Mouse (Mus musculus) myocyte (in vitro differentiated cells): Measurements from ENCODE around the gene Ubald1. TPM values are rescaled to one million over a fixed set of nuclear protein-coding genes. Genes with fewer than 3 reads are reported as not detected.
A peak's percentile ranks its signal among the peaks of the same experiment; 100 is the strongest.

ENCODE experiments used
- H3K27me3 ChIP-seq: one replicate; pipeline ENCODE4 v1.6.1; 2011; ENCODE audit not compliant: control insufficient read depth, insufficient read depth, insufficient read length
- H3K36me3 ChIP-seq: one replicate; pipeline ENCODE4 v1.6.1; 2011; ENCODE audit not compliant: control insufficient read depth, insufficient read depth
- H3K4me2 ChIP-seq: one replicate; pipeline ENCODE4 v1.6.1; 2011; ENCODE audit warnings: low read depth, control low read depth
- H3K4me3 ChIP-seq: one replicate; pipeline ENCODE4 v1.5.1; 2011; ENCODE audit warnings: mild to moderate bottlenecking, control low read depth, moderate library complexity
- H3K79me2 ChIP-seq: one replicate; pipeline ENCODE4 v1.6.1; 2011; ENCODE audit not compliant: control insufficient read depth, insufficient read depth
- H3ac ChIP-seq: one replicate; pipeline ENCODE4 v1.6.1; 2011; ENCODE audit not compliant: control insufficient read depth, insufficient read length
- CEBPB ChIP-seq: IDR thresholded peaks from 2 replicates; pipeline ENCODE4 v1.6.1; 2011; ENCODE audit warnings: mild to moderate bottlenecking, moderate library complexity; ENCODE audit not compliant: poor library complexity, insufficient read depth, severe bottlenecking
- E2F4 ChIP-seq: IDR thresholded peaks from one replicate; pipeline ENCODE4 v1.6.1; 2011; ENCODE audit warnings: mild to moderate bottlenecking, control low read depth, moderate library complexity; ENCODE audit not compliant: insufficient read depth
- MAX ChIP-seq: IDR thresholded peaks from one replicate; pipeline ENCODE4 v1.6.1; 2011; ENCODE audit warnings: low read depth, mild to moderate bottlenecking, control low read depth
- MYOD1 ChIP-seq, 3 experiments: IDR thresholded peaks; one replicate each; pipeline ENCODE4 v1.6.1; 2011; ENCODE audit warnings: control low read depth in 2 of 3, low read depth in 2 of 3, mild to moderate bottlenecking in 2 of 3, moderate library complexity in 1 of 3; ENCODE audit not compliant: insufficient read length in 2 of 3, control insufficient read depth in 1 of 3
- MYOG ChIP-seq, 3 experiments: IDR thresholded peaks; one replicate each; pipeline ENCODE4 v1.6.1; 2011; ENCODE audit warnings: control low read depth in 2 of 3, low read depth in 2 of 3, mild to moderate bottlenecking in 2 of 3; ENCODE audit not compliant: insufficient read length in 2 of 3, control insufficient read depth in 1 of 3, insufficient read depth in 1 of 3
- POLR2A ChIP-seq: IDR thresholded peaks from one replicate; pipeline ENCODE4 v1.6.1; 2011; ENCODE audit warnings: low read depth, mild to moderate bottlenecking, control low read depth, moderate library complexity; ENCODE audit not compliant: insufficient read length
- POLR2AphosphoS2 ChIP-seq: IDR thresholded peaks from one replicate; pipeline ENCODE4 v1.6.1; 2011; ENCODE audit warnings: low read depth, control low read depth; ENCODE audit not compliant: insufficient read length
- REST ChIP-seq: IDR thresholded peaks from one replicate; pipeline ENCODE4 v1.6.1; 2011; ENCODE audit warnings: mild to moderate bottlenecking, control low read depth, moderate library complexity; ENCODE audit not compliant: insufficient read depth, insufficient read length
- SRF ChIP-seq: IDR thresholded peaks from one replicate; pipeline ENCODE4 v1.6.1; 2011; ENCODE audit warnings: low read depth; ENCODE audit not compliant: control insufficient read depth, insufficient read length
- TCF12 ChIP-seq: IDR thresholded peaks from one replicate; pipeline ENCODE4 v1.6.1; 2011; ENCODE audit warnings: mild to moderate bottlenecking, control low read depth; ENCODE audit not compliant: poor library complexity, insufficient read depth, severe bottlenecking
- TCF3 ChIP-seq: IDR thresholded peaks from one replicate; pipeline ENCODE4 v1.6.1; 2011; ENCODE audit warnings: low read depth, control low read depth; ENCODE audit not compliant: insufficient read length
- USF1 ChIP-seq: IDR thresholded peaks from one replicate; pipeline ENCODE4 v1.6.1; 2011; ENCODE audit warnings: low read depth, mild to moderate bottlenecking, control low read depth, moderate library complexity
- polyA plus RNA-seq: library from polyadenylated mRNA; unstranded; fragments of >200 nt; fragmentation: generic; extraction: Trizol; gene quantifications from one replicate; pipeline ENCODE4 v1.2.1, GENCODE M21; 2012; ENCODE audit warnings: missing spikeins

The Ubald1 gene
- polyA plus RNA-seq, 1 experiment = 79.5 TPM

DNA sequence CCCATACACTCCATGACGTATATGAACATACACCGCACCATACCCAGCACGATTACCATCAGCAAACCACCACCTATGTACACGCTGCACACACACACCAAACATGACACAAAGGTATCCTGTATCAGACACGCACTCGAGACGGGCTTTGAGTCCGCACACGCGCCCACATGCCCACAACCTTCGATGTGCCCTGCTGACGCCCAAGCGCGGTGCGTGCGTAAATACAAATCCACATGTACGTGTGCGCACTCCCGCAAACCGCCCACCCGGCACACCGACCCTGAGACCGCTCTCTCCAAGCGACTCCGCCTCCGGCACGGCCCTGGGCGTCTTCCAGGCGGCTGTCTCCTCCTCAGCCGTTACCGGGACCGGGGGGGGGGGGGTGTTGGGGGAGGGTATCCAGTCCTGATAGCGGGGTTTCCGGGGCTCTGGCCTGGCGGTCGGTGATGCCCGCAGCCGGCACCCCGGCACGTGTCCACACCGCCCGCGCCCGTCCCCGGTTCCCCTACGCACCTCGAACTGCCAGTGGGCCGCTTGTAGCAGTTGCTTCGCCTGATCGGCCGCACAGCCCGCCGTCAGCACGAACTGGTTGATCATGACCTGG, 911 bp downstream of the Ubald1 start:
- no peaks in the 10 kb centered on the region for H3K36me3 ChIP-seq
- TF ChIP-seq POLR2AphosphoS2 (peak; percentile 10), MAX (no peak), REST (no peak), MYOG (IDR thresholded peaks at IDR 0.05; ENCODE audit: control insufficient read depth in 1 of 3, insufficient read depth in 1 of 3, insufficient read length in 2 of 3, low read depth in 2 of 3) (peak in 1 of 3 experiments; percentile 18), CEBPB (no peak), POLR2A (peak; percentile 41)
- peaks cover 31% of the 10 kb centered on the region for H3K79me2 ChIP-seq
- H3K4me2 ChIP-seq = peak overlapping the region; percentile 91
- no peaks in the 10 kb centered on the region for H3K27me3 ChIP-seq
- H3ac ChIP-seq = peak overlapping the region; percentile 93
- peak overlapping the region; percentile 77 for H3K4me3 ChIP-seq

DNA sequence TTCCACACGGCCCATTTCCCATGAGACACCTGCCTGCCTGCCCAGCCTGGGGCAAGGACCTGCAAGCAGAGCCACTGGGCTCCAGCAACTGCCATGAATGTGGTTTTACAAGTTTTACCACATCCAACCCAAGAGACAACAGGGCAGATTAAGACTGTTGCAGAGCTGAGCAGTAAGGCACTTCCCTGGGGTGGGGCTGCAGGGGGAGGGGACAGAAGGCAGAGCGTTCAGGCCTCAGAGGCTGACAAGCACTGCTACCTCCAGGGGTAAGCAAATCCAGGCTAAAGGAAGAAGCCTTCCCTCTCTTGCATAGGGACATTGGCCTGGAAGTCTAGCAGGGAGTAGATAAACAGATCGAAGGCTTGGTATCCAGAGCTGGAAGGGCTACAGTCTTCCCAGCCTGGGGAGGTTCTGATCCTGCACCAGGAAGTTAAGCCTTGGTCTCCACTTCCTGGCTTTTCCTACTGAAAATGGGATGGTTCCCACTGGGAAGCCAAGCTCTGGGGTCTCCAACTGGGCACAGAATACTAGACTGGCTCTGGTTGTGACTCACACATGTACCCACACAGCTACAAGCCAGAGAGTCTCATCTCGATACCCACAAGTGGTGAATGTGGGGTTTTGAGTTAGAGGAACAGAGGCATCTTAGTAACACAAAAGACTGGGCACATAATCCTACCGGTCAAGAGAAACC, 1.8 kb downstream of the Ubald1 start:
- Histone ChIP-seq H3ac (peak overlapping the region; percentile 93), H3K27me3 (no peaks in the 10 kb centered on the region), H3K4me2 (peak overlapping the region; percentile 91), H3K4me3 (peak overlapping the region; percentile 77), H3K36me3 (peaks cover 1% of the 10 kb centered on the region), H3K79me2 (peaks cover 31% of the 10 kb centered on the region)
- TF ChIP-seq POLR2AphosphoS2 = no peak
- no peak for TF ChIP-seq SRF
- TF ChIP-seq CEBPB = no peak
- TF ChIP-seq MYOD1 (IDR thresholded peaks at IDR 0.05; ENCODE audit: control insufficient read depth in 1 of 3, insufficient read length in 2 of 3, low read depth in 2 of 3) = peak in 1 of 3 experiments; percentile 22
- no peak for TF ChIP-seq REST
- TF ChIP-seq TCF12 = no peak
- TF ChIP-seq MYOG (IDR thresholded peaks at IDR 0.05; ENCODE audit: control insufficient read depth in 1 of 3, insufficient read depth in 1 of 3, insufficient read length in 2 of 3, low read depth in 2 of 3) = peak in 2 of 3 experiments; percentile 46 to 63
- no peak for TF ChIP-seq USF1
- no peak for TF ChIP-seq MAX
- no peak for TF ChIP-seq TCF3
- TF ChIP-seq POLR2A = no peak
- no peak for TF ChIP-seq E2F4

DNA sequence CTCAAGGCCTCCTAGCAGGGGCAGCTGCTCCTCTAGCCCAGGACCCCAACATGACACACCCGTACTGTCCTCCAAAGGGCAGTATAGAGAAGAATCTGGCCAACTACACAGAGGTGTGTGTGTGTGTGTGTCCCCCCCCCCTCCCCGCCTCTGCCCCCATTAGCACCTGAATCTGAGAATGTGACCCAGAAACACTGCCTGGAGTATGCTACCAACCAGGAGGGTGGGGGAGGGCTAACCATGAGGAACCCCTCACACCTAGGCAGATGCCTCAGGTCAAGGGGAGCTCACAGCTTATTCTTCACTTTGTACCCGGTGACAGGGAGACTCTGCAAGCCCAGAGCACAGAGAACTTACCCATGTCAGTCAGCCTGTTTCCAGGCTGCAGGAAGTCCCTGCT, 2.4 kb downstream of the Ubald1 start:
- Histone ChIP-seq H3K4me2 (peak overlapping the region; percentile 91), H3K36me3 (peaks cover 8% of the 10 kb centered on the region), H3K4me3 (peak overlapping the region; percentile 77), H3ac (no peak overlapping the region), H3K79me2 (peaks cover 31% of the 10 kb centered on the region), H3K27me3 (no peaks in the 10 kb centered on the region)
- no peak for TF ChIP-seq POLR2A
- TF ChIP-seq TCF12 = no peak
- TF ChIP-seq MAX = no peak
- TF ChIP-seq CEBPB = no peak
- no peak for TF ChIP-seq SRF
- no peak for TF ChIP-seq MYOG (IDR thresholded peaks at IDR 0.05; ENCODE audit: control insufficient read depth in 1 of 3, insufficient read depth in 1 of 3, insufficient read length in 2 of 3, low read depth in 2 of 3)

DNA sequence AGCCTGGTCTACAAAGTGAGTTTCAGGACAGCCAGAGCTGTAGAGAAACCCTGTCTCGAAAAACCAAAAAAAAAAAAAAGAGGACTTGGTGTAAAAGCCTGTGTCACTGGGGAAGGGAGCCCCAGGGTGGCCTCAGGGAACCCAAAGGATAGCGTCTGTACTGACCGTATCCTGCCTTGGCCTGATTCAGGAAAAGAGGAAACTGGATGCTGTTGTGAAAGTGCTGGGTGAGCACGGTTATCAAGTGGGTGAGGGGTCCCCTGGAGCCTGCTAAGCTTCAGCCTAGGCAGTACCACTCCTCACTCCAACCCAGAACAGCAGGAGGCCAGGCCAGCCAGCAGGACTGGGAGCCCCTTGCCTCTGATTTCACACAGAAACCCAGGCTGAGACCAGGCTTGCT, 2.9 kb downstream of the Ubald1 start:
- Histone ChIP-seq H3K36me3 (peaks cover 9% of the 10 kb centered on the region), H3K4me2 (peak overlapping the region; percentile 91), H3K79me2 (peaks cover 31% of the 10 kb centered on the region), H3K4me3 (no peak overlapping the region), H3K27me3 (no peaks in the 10 kb centered on the region), H3ac (no peak overlapping the region)
- no peak for TF ChIP-seq E2F4
- TF ChIP-seq POLR2A = no peak
- no peak for TF ChIP-seq MAX
- TF ChIP-seq USF1 = no peak
- TF ChIP-seq MYOD1 (IDR thresholded peaks at IDR 0.05; ENCODE audit: control insufficient read depth in 1 of 3, insufficient read length in 2 of 3, low read depth in 2 of 3) = no peak
- TF ChIP-seq SRF = no peak
- TF ChIP-seq REST = no peak
- no peak for TF ChIP-seq CEBPB
- no peak for TF ChIP-seq MYOG (IDR thresholded peaks at IDR 0.05; ENCODE audit: control insufficient read depth in 1 of 3, insufficient read depth in 1 of 3, insufficient read length in 2 of 3, low read depth in 2 of 3)
- TF ChIP-seq TCF3 = no peak
- no peak for TF ChIP-seq POLR2AphosphoS2
- TF ChIP-seq TCF12 = no peak
